Mouse (Mus musculus) spleen, adult 18-20 months (tissue): ENCODE results near the gene Cdk5rap2.
A peak's percentile ranks its signal among the peaks of the same experiment; 100 is the strongest.

Experiments used
- DNase-seq, 2 experiments: peaks; one replicate each; pipeline ENCODE4 v3.0.0; 2022; ENCODE audit warnings: mixed read lengths in 2 of 2

Gene Cdk5rap2

DNA sequence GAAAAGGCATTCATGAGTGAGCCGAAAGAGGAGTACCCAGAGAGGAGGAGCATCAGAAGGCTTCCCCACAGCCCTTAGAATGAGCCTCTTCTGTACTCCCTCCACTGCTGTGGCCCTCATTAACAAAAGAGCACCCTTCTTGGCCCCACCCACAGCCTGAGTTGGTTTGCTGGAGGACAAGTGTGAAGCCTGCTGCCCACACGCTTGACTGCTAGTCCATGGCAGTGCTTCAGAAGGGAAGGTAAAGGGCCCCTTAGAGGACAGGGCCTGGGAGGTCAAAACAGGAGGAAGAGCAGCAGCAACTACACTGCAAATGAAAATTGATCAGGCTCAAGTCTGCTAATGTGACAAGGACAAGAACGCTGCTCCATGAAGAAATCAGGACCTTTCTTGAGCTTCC, 56.6 kb downstream of the Cdk5rap2 start:
- no peak for DNase-seq

GRCm38 (mm10) chr4:70335444-70336144, 74.6 kb downstream of the Cdk5rap2 start:
- DNase-seq = no peak

DNA sequence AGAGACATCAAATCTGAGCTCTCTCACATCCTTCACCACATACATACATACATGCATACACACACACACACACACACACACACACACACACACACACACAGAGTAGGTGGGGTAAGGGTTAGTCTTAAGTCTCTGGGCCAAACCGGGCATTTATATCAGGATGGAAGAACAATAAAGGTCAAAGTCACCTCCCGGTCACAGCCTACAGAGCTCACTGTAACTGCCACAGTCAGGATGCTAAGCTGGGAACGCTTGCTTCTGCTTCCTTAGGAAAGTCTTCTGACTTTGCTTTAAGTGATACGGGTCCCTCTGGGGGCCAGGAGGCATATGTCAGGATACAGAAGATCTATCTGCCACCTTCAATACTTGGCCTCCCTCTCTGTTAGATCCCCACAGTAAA, 75.2 kb downstream of the Cdk5rap2 start:
- DNase-seq = no peak

DNA sequence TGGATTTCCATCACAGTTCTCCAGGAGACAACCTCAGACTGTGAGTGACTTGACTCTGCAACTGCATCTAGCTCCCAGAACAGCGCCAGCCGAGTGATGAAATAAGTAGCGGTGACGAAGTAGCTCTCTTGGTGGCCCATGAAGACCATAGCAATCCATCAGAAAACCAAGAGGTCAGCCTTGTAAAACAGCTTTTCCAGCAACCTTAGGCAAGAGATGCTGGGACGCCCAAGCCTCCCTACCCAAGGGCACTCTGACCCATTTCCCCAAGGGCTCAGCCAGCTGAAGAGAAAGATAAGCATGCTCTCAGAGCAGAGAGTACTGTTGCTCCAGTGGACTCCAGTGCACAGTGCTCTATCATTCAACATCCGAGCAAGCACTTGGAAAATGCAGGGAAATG, 77.3 kb downstream of the Cdk5rap2 start:
- DNase-seq = no peak

DNA sequence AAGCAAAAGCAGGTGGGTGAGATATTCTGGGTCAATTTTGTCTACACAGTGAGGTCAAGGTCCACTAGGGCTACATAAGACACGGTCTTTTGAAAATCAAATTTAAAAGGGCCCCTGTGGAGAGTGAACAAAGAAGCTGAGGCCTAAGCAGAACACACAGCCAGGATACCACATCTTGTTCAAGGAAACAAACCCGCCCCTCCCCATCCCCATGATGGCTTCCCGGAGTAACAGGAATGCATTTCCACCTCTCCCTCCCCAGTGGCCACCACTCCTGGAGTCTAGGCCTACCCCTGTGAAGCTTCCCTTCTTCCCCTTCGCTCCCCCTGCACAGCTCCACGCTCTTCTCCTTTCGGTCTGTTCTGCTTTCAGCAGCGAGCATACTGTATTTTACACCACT, 77.7 kb downstream of the Cdk5rap2 start:
- no peak for DNase-seq

- DNase-seq = no peak
Measured at GRCm38 (mm10) chr4:70331181-70331580, 79.1 kb downstream of the Cdk5rap2 start.

- DNase-seq = no peak
Measured at GRCm38 (mm10) chr4:70328033-70328432, 82.2 kb downstream of the Cdk5rap2 start.

- DNase-seq = no peak
Measured at GRCm38 (mm10) chr4:70327436-70327835, 82.8 kb downstream of the Cdk5rap2 start.

- no peak for DNase-seq
Measured at GRCm38 (mm10) chr4:70321586-70321985, 88.7 kb downstream of the Cdk5rap2 start.

- no peak for DNase-seq
Measured at GRCm38 (mm10) chr4:70312170-70312569, 98.1 kb downstream of the Cdk5rap2 start.

DNA sequence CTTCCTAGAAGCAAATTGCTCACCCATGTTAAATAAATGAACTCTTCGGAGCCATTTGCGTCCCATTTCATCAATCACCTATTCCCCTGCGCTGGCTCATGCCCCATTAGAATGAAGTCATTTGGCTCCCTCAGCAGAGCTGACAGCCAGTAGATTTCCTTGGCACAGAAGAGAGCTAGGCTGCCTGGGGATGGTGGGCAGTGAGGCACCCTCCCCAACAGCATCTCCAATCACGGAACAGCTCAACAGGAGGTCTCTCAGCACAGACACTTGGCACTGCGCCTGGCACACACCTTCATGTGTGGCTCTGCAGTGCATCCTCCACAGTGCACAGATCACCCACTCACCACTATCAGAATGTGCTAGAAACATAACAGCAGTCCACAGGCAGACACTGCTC, 98.7 kb downstream of the Cdk5rap2 start:
- DNase-seq = no peak

- peak; percentile 15 to 58 for DNase-seq
Measured at GRCm38 (mm10) chr4:70307230-70307629, 103.0 kb downstream of the Cdk5rap2 start.

GRCm38 (mm10) chr4:70303870-70304269, 106.4 kb downstream of the Cdk5rap2 start:
- no peak for DNase-seq

DNA sequence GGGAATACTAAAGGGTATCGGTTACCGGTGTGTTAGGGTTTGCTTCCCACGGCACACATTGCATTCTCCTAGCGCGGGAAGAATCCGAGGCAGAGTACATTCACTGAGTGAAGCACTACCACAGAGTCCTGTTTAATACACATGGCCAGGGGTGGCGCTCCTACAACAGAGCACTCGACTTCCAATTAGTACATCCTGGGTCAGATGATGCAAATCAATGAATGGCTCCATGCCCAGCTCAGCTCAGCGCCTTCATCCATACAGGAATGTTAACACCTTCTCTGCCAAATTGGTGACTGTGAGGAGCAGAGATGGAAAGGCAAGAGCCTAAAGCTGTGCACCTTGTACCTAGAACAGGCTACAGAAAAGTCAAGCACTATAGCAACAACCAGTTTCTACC, 109.1 kb downstream of the Cdk5rap2 start:
- DNase-seq = no peak

GRCm38 (mm10) chr4:70289361-70289760, 120.9 kb downstream of the Cdk5rap2 start:
- DNase-seq = no peak

GRCm38 (mm10) chr4:70283163-70283562, 127.1 kb downstream of the Cdk5rap2 start:
- DNase-seq = no peak

DNA sequence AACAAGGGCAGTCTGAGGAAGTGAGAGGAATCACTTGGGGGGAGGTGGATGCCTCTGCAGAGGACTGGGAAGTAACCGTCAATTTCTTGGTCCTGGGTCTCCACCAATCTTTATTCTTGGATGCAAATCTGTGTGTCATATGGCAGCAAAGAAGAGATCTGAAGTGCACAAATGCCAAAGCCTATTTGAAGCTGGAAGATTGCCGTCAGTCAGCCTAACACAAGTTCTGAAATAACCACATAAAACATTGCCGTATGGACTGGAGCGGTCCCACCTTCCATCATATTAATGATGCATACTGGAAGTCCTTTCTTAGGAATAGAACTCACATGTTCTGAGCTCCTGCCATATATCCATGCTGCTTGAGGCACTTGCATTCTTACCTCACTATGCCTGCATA, 131.4 kb downstream of the Cdk5rap2 start:
- DNase-seq = no peak

GRCm38 (mm10) chr4:70278057-70278456, 132.2 kb downstream of the Cdk5rap2 start:
- no peak for DNase-seq

GRCm38 (mm10) chr4:70272943-70273342, 137.3 kb downstream of the Cdk5rap2 start:
- DNase-seq = no peak

- DNase-seq = no peak
Measured at GRCm38 (mm10) chr4:70272527-70272926, 137.7 kb downstream of the Cdk5rap2 start.

GRCm38 (mm10) chr4:70267213-70267906, 142.9 kb downstream of the Cdk5rap2 start:
- no peak for DNase-seq

- DNase-seq = peak; percentile 15 to 58
Measured at GRCm38 (mm10) chr4:70265248-70265647, 145.0 kb downstream of the Cdk5rap2 start.

DNA sequence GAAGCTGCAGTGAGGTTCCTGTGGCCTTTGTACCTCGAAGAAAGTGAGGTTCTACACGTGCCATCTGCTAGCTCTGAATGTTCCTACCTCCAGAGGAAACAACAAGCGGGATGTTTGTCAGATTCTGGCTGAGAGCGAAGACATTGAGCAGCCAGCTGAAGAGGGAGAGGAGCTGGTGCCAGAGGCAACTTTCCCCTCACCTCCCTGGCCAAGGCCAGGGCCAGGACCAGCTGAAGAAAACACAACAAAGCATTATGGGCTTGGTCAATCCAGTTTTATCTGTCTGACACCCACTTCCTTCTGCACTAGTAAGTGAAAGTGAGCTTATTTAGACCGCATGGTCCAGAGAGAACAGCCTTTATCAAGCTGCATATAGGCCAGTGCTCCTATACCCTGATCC, 147.4 kb downstream of the Cdk5rap2 start:
- no peak for DNase-seq

DNA sequence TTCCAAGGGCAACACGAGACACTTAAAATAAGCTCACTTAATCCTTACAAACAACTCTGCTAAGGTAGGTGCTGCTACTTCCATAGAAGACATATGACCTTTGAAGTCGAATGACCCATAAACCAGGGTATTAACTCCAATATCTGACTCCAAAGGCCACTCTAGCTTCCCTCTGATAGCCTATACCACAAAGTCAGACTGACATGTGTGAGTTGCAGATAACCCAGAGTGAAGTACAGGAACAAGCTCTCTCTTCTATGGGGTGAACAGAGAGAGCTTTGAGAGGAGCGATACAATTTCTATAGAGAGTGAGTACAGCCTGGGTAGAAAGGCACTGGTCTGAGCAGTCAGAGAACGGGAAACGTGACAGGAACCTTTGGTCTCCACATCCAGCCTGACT, 148.9 kb downstream of the Cdk5rap2 start:
- DNase-seq = no peak

GRCm38 (mm10) chr4:70260419-70260807, 149.8 kb downstream of the Cdk5rap2 start:
- no peak for DNase-seq
